Mouse (Mus musculus) regulatory T cell (primary cell): ENCODE measurements around the gene Lcn5.
"Not testable (repeated sequence)": the region's sequence is repeated elsewhere in the genome, so short reads cannot be mapped to it uniquely, and the experiment has no call there.

Source experiments
- in situ Hi-C: fragments of 300-600 bp; cut with MboI, MseI; formaldehyde crosslinking; loops from one replicate; pipeline ENCODE4 v1.15.1; 2025; ENCODE audit warnings: high pct_unique_total_duplicates

The Lcn5 gene

DNA sequence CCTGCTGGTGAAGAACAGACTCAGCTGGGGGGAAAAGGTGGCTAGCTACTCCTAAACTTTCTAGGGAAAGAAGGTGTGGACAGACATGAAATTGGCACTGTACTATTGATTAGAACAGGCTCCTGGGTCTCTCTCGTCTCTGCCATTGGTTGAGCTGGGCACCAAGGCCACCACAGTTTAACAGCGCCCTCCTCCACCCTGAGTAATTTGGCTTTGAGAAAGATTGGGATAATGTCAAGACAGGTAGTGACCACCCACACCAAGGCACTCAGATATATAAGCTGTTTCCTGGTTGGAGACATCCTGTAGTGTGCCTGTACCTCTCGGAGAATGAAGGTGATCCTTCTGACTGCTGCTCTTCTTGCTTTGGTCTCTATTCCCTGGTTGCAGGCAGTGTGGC lies 18.7 kb downstream of the Lcn5 start, which contains the start of gene Lcn6:
Lcn6 (plus strand) TSS at position 301 of the 400 bp plus-strand sequence.
- in situ Hi-C loops = no loop called here

DNA sequence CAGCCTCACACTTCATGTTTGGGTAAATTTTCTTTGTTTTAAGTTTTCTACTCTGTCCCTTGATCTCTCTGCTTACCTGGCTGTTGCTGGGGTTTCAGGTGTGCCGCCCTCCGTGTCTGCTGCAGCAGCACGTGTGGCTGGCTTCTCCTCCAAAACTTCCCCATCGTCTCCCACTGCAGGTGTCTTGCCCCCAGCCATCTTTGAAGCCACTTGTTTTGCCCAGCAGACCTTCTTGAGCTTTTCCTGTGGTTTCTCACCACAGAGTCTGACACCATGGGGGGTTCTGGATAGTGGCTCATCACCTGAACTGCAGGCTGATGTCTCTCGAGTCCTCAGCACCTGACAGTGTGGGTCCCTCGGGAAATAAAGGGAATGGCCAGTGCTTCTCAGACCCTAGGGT lies 21.8 kb downstream of the Lcn5 start:
- in situ Hi-C loops = no loop called here

DNA sequence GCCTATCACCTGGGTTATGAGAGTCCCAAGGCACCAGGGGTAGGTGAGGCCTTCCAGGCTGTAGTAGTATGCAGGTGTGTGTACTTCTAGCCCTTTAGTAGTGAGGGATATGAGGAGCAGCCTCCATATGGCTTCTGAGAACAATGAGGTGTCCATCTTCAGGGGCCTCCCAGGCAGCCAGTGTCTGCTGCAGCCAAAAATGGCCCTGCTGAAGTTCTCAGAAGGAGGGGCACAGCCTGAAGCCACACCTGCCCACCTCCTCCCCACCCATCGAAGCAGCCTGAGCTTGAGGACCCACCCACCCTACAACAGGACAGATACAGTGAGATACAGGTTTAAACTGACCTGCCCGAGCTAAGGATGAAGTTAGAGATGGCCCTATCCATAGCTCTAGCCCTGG lies 24.7 kb downstream of the Lcn5 start, which contains the start of gene Lcn10:
Lcn10 (plus strand) TSS at position 301 of the 400 bp plus-strand sequence.
- in situ Hi-C loops = no loop called here

DNA sequence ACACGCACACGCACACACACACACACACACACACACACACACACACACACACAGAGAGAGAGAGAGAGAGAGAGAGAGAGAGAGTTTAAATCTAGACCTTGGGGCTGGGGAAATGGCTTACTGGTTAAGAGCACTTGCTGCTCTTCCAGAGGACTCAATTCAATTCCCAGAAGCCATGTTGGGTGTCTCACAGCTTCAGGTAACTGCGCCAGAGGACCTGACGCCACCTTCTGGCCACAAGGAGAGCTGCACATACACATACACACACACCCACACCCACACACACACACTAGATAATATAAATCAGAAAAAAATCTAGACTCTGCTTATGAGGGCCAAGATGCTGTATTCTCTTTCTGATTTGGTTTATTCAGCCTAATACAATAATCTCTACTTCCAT lies 29.2 kb downstream of the Lcn5 start:
- in situ Hi-C loops = no loop called here

DNA sequence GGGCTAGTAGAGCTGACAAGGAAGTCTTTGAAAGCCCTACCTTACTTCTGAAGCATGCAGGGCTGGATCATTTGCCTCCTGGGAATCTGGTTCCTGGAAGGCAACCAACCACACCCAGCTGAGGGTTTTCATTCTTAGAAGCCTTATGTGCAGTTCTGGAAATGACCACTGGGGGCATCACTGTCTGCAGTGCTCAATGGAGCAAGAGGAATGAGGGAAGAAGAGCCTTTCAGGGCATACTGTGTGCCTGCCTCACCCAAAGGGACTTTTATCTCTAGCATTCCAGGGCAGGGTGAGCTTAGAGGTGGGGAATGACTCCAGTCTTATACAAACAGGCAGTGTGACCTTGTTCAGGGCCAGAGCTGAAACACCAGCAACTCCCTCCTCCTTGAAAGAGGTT lies 36.9 kb downstream of the Lcn5 start:
- in situ Hi-C loops = no loop called here

DNA sequence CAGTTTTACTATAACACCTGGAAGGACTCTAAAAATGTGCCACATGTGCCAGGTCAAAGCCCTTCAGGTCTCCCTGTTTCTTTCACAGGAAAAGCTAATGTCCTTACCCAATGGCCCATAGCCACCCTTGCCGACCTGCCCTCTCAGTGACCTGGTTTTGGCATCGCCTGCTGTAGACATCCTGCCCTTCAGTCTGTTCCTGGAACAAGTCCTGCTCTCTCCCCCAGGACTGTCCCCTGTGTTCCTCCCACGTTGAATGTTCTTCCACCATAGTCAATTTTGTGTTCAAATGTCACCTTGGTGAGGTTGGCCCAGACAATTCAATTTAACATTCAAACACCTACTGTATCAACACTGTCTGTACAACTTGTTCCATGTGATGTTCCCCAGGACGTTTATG lies 39.2 kb downstream of the Lcn5 start:
- in situ Hi-C loops = no loop called here

DNA sequence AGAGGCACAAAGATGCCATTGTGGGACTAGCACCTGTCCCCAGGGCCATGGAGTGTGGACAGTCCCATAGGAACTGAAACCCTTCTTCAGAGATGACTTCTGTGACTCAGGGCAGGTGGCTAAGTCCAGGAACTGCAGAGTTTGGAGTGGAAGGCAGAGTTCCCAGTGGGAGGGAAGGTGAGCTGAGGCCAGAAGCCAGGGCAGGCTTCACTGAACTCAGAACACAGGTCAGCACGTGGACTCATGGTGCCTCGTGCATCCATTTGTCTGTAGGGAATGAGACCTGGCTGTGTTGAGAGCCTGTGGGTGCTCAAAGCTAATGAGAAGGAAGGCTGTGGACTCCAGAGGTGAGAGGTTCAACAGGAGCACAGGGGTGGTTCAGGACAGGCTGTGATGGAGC lies 40.9 kb downstream of the Lcn5 start:
- in situ Hi-C loops = no loop called here

DNA sequence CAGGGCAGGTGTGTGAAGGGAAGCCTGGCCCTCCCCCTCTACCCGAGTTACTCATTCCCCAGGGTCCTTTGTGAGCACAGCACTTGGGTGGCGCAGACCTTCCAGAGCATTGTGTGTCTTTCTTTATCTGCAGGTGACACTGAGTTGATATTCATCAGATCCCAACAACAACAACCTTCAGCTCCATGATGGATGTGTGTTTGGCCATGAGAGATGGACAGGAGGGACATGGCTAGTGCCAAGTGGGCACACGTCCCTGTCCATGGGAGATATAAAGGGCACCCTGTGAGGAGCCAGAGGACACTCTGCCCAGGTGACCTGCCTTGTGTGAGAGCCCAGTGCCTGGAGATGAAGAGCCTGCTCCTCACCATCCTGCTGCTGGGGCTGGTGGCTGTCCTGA lies 42.0 kb downstream of the Lcn5 start, which contains the start of gene Obp2a:
Obp2a (plus strand) TSS at position 301 of the 400 bp plus-strand sequence.
- in situ Hi-C loops = loop anchor here (5.0 kb wide), 1 partner anchor 37 kb away; no protein-coding TSS in a partner anchor

DNA sequence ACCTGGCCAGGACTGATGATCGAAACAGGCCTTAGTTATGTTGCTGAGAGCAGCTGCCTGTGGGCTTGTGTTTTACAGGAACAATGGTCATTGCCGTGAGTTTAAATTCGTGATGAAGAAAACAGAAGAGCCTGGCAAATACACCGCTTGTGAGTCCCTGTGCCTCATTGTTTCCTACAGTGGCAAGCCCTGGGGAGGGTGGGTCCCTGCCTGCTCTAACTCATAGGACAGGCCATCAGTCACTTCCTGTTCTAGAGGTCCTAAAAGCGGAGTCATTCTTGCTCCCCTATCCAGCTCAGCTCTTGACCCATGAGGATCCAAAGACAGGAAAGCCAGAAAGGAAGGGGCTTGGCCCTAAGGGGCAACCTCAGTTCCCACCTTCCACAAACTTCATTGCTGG lies 43.2 kb downstream of the Lcn5 start:
- in situ Hi-C loops = loop anchor here (5.0 kb wide), 1 partner anchor 39 kb away; no protein-coding TSS in a partner anchor

DNA sequence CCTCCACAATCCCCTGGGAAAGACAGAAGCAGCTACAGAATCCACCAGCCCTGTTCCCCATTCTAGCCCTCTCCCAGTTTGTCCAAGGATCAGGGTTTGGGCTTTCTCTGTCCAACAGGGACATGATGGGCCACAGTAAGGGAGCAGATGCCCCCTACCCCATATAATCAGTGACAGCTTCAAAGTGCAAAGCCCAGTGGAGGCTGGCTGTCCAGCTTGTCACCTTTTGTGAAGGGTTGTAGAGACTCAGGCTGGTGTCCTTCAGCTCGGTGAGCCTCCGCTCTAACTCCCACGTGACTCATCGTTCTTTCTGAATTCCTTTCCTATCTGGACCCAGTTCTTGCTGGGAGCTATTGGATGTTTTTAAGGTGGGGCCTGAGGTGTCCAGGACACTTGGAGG lies 46.0 kb downstream of the Lcn5 start:
- in situ Hi-C loops = loop anchor here (5.0 kb wide), 1 partner anchor 41 kb away; no protein-coding TSS in a partner anchor

DNA sequence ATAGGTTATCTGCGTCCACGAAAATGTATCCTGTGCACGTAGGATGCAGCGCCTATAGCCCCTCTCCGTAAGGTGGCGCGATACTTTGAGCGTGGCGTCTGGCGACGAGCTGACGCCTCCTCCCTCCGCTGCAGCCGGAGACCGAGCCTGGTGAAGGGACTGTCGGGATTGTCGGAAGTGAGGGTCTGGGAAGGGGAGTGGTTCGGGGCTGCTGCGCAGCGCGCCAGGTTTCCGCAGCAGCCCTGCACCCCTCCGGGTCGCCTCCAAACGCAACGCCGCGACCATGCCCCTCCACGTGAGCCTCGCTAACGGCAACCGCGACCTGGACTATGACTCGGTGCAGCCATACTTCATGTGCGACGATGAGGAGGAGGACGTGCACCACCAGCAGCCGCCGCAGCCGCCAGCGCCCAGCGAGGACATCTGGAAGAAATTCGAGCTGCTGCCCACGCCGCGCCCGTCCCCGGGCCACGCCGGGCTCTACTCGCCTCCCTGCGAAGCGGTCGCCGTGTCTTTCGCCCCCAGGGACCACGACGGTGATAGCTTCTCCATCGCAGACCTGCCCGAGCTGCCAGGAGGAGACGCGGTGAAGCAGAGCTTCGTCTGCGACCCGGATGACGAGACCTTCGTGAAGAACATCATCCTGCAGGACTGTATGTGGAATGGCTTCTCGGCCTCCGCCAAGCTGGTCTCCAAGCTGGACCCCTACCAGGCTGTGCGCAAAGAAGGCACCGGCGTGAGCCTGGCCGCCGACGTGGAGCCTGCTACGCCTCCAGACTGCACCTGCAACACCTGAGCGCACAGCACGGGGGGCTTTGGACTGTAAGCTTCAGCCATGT lies 49.1 kb downstream of the Lcn5 start, which contains the start of gene Bmyc:
Bmyc (plus strand) TSS at position 97 of the 839 bp plus-strand sequence.
- in situ Hi-C loops = no loop called here

DNA sequence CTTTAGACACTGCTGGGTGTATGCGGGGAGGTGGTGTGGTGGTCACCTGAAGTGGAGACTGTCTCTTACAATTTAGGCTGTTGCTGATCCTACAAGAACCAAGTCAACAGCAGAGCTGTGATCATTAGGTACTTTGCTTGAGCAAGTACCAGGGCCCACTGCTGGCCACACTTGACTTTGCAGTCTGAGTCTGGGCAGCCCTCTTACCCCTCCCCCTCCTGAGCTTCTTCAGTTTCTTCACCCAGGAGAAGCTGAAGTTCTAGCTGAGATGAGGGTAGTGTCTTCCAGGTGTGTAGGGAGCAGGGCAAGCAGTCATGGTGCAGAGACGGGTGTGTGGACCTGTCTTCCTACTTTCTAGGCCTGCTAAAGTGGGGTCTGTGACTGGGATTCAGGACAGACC lies 50.4 kb downstream of the Lcn5 start:
- in situ Hi-C loops = no loop called here

DNA sequence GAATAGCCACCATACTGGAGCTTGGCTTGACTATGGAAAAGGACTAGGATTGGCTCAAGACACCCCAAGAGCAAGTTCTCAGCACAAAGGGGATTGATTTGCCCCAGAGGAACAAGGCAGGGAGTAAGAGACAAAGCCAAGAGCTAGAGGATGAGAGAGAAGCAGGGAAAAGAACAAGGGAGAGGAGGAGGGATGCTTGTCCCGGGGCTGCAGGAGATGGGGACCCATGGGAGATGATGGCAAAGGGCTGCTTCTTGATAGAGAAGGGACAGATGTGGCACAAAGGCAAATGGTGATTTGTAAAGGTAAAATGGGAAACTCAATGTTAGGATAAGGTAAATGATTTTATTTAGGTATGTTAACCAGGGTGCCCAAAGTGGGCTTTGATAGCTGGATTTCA lies 51.3 kb downstream of the Lcn5 start:
- in situ Hi-C loops = not testable (repeated sequence)

DNA sequence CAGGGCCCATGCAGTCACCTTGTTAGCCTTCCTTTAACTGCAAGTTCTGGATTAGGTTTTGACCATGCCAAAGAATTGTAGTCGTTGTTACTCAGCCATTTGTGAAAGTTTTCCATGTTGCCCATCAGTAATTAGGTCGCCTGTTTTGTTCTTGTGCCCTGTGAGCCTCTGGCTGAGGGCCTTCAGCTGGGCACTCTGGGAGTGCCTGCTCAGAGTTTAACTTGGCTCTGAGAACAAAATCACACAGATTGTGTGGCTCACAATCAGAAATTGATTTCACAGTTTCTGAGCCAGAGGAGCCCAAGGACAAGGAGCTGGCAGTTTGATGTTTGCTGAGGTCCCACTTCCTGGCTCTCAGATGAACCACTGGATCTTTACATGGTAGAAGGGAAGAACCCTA lies 52.0 kb downstream of the Lcn5 start:
- in situ Hi-C loops = not testable (repeated sequence)
